Mouse (Mus musculus) kidney, embryonic 15.5 days (tissue): ENCODE results near the gene Steap3. TPM values are rescaled to one million over a fixed set of nuclear protein-coding genes. Genes with fewer than 3 reads are reported as not detected.
"Not testable (repeated sequence)": the region's sequence is repeated elsewhere in the genome, so short reads cannot be mapped to it uniquely, and the experiment has no call there.

Experiments
- ATAC-seq: fragments of 200-750 bp; cut with Nextera tagmentation; replicated peaks from 2 replicates; pipeline ENCODE4 v1.8.0; 2017; ENCODE audit warnings: moderate TSS enrichment; ENCODE audit not compliant: low FRiP score
- H3K27ac ChIP-seq: fragments of 300-500 bp; sonication (generic); 2 replicates; pipeline ENCODE4 v1.5.1; 2015; ENCODE audit warnings: mild to moderate bottlenecking, inconsistent platforms
- H3K27me3 ChIP-seq: fragments of 300-500 bp; sonication (generic); 2 replicates; pipeline ENCODE4 v1.6.1; 2015; ENCODE audit warnings: inconsistent platforms
- H3K36me3 ChIP-seq: fragments of 300-500 bp; sonication (generic); 2 replicates; pipeline ENCODE4 v1.6.1; 2015; ENCODE audit warnings: inconsistent platforms
- H3K4me1 ChIP-seq: fragments of 300-500 bp; sonication (generic); 2 replicates; pipeline ENCODE4 v1.6.1; 2015; ENCODE audit warnings: inconsistent platforms
- H3K4me2 ChIP-seq: fragments of 300-500 bp; sonication (generic); 2 replicates; pipeline ENCODE4 v1.6.1; 2015; ENCODE audit warnings: moderate library complexity, mild to moderate bottlenecking, inconsistent platforms
- H3K4me3 ChIP-seq: fragments of 300-500 bp; sonication (generic); replicated peaks from 2 replicates; pipeline ENCODE4 v1.5.1; 2015; ENCODE audit warnings: mild to moderate bottlenecking, inconsistent platforms
- H3K9ac ChIP-seq: fragments of 300-500 bp; sonication (generic); 2 replicates; pipeline ENCODE4 v1.6.1; 2015; ENCODE audit warnings: mild to moderate bottlenecking, inconsistent platforms
- H3K9me3 ChIP-seq: fragments of 300-500 bp; sonication (generic); replicated peaks from 2 replicates; pipeline ENCODE4 v1.6.1; 2016; ENCODE audit warnings: inconsistent platforms
- WGBS: fragments of 180-500 bp; shearing (Covaris S2); methylation state at CpG from one replicate; pipeline ENCODE4 v1.1.7; 2015; ENCODE audit warnings: mixed read lengths; 5-methylcytosine and 5-hydroxymethylcytosine counted together
- polyA plus RNA-seq: library from polyadenylated mRNA; unstranded; fragments of >200 nt; fragmentation: Nextera tagmentation; extraction: Ambion mirVana; gene quantifications from 2 replicates; pipeline ENCODE4 v1.2.1, GENCODE M21; 2015

The Steap3 gene
- polyA plus RNA-seq, result 3.0 and 3.4 TPM in 2 replicates

DNA sequence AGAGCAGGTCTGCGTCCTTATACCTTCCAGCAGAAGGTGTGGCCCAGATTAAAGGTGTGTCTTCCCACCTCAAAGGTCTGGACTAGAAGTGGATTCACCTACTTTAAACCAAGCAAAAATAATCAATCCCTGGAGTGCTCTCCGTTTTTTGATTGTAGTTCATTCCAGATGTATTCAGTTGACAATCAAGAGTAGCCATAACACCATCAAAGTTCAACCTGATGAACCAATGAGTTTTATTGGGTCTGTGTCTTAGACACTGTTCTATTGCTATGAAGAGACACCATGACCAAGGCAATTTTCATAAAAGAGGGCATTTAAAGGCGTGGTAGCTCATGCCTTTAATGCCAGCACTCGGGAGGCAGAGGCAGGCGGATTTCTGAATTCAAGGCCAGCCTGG is at the start of gene Steap3:
Gene Steap3, minus strand, starts transcription at position 101 of the 400 bp plus-strand sequence.
- no peak within 1 kb of the TSS for H3K27ac ChIP-seq
- H3K36me3 ChIP-seq, result no peaks in the 10 kb centered on the region
- H3K9me3 ChIP-seq, result no peaks in the 10 kb centered on the region
- ATAC-seq, result no peak
- H3K27me3 ChIP-seq, result no peaks in the 10 kb centered on the region
- H3K4me3 ChIP-seq, result no peak within 1 kb of the TSS
- no peak within 1 kb of the TSS for H3K4me2 ChIP-seq
- no peaks in the 10 kb centered on the region for H3K4me1 ChIP-seq
- no peak within 1 kb of the TSS for H3K9ac ChIP-seq
- WGBS, result 91% methylated on average over 5 of the region's 5 CpGs

GRCm38 (mm10) chr1:120321270-120322021 is 48.9 kb upstream of the Steap3 start:
- no peaks in the 10 kb centered on the region for H3K9me3 ChIP-seq
- no peaks in the 10 kb centered on the region for H3K27me3 ChIP-seq
- no peak overlapping the region for H3K4me2 ChIP-seq
- no peak overlapping the region for H3K9ac ChIP-seq
- no peaks in the 10 kb centered on the region for H3K36me3 ChIP-seq
- no peaks in the 10 kb centered on the region for H3K4me1 ChIP-seq
- no peak overlapping the region for H3K4me3 ChIP-seq
- WGBS, result 87% methylated on average over 16 of the region's 16 CpGs
- no peak overlapping the region for H3K27ac ChIP-seq
- ATAC-seq, result no peak

- Histone ChIP-seq H3K9ac (no peak overlapping the region), H3K4me2 (no peak overlapping the region), H3K27ac (no peak overlapping the region), H3K36me3 (no peaks in the 10 kb centered on the region), H3K4me1 (no peaks in the 10 kb centered on the region), H3K4me3 (no peak overlapping the region), H3K9me3 (no peaks in the 10 kb centered on the region), H3K27me3 (no peaks in the 10 kb centered on the region)
- WGBS, result 74% methylated on average over 2 of the region's 2 CpGs
- ATAC-seq, result no peak
Measured at GRCm38 (mm10) chr1:120305801-120306200, 33.3 kb upstream of the Steap3 start.

- 96% methylated on average over 2 of the region's 2 CpGs for WGBS
- H3K9me3 ChIP-seq, result no peaks in the 10 kb centered on the region
- H3K36me3 ChIP-seq, result no peaks in the 10 kb centered on the region
- H3K4me3 ChIP-seq, result no peak overlapping the region
- H3K27ac ChIP-seq, result no peak overlapping the region
- no peak overlapping the region for H3K9ac ChIP-seq
- H3K4me1 ChIP-seq, result no peaks in the 10 kb centered on the region
- no peak for ATAC-seq
- no peak overlapping the region for H3K4me2 ChIP-seq
- H3K27me3 ChIP-seq, result no peaks in the 10 kb centered on the region
Measured at GRCm38 (mm10) chr1:120296936-120297335, 24.4 kb upstream of the Steap3 start.

DNA sequence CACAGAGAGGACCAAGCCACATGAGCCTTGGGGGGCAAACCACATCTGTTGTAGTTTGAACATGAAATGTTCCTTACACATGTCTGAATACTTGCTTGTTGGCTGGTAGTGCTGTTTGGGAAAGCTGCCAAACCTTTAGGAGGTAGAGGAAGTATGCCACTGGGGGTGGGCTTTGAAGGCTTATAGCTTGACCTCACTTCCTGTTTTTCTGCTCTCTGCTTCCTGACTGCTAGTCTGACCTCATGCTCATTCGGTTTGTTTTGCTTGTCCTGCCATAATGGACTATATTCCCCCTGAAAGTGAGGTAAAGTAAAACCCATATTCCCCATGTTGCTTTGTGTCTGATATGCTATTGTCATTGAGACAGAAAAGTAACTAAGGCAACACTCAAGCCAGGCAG is 21.3 kb upstream of the Steap3 start:
- no peak overlapping the region for H3K4me3 ChIP-seq
- 45% methylated on average over 1 of the region's 1 CpGs for WGBS
- no peak for ATAC-seq

GRCm38 (mm10) chr1:120291709-120292108 is 19.2 kb upstream of the Steap3 start:
- H3K4me1 ChIP-seq, result peaks cover 4% of the 10 kb centered on the region; the same call in 1 of the 2 replicates
- H3K4me3 ChIP-seq, result no peak overlapping the region
- H3K36me3 ChIP-seq, result no peaks in the 10 kb centered on the region
- no peak overlapping the region for H3K4me2 ChIP-seq
- no peak overlapping the region for H3K27ac ChIP-seq
- ATAC-seq, result no peak
- H3K9me3 ChIP-seq, result no peaks in the 10 kb centered on the region
- no peak overlapping the region for H3K9ac ChIP-seq
- WGBS, result 90% methylated on average over 3 of the region's 3 CpGs
- H3K27me3 ChIP-seq, result no peaks in the 10 kb centered on the region

More for the DNA sequence above, 21.3 kb upstream of the Steap3 start:
- no peaks in the 10 kb centered on the region for H3K9me3 ChIP-seq
- no peaks in the 10 kb centered on the region for H3K4me1 ChIP-seq
- no peak overlapping the region for H3K4me2 ChIP-seq
- no peaks in the 10 kb centered on the region for H3K36me3 ChIP-seq
- no peak overlapping the region for H3K9ac ChIP-seq
- H3K27ac ChIP-seq, result no peak overlapping the region
- no peaks in the 10 kb centered on the region for H3K27me3 ChIP-seq

DNA sequence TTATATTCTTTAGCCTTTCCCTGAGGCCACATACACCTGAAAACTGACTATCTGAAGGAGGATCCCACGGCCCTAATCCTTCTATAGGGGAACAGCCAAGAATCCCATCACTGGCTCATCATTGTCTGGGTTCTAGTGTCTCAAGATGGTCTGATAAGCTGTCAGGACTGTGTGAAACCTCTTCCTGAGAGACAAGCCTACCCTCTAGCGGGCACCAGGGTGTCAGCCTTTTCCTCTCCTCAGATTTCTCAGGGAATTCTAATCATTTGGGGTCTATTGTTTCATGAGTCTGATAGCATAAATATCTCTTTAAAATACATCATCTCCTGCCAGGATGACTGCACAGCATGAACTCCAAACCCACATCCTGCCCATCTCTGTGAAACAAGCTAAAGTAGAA is 17.3 kb upstream of the Steap3 start:
- no peaks in the 10 kb centered on the region for H3K9me3 ChIP-seq
- no peak overlapping the region for H3K27ac ChIP-seq
- no peaks in the 10 kb centered on the region for H3K27me3 ChIP-seq
- H3K36me3 ChIP-seq, result no peaks in the 10 kb centered on the region
- ATAC-seq, result no peak
- H3K4me1 ChIP-seq, result peaks cover 4% of the 10 kb centered on the region; the same call in 1 of the 2 replicates
- no peak overlapping the region for H3K4me3 ChIP-seq
- no peak overlapping the region for H3K9ac ChIP-seq
- WGBS, result 65% methylated on average over 2 of the region's 2 CpGs
- no peak overlapping the region for H3K4me2 ChIP-seq

DNA sequence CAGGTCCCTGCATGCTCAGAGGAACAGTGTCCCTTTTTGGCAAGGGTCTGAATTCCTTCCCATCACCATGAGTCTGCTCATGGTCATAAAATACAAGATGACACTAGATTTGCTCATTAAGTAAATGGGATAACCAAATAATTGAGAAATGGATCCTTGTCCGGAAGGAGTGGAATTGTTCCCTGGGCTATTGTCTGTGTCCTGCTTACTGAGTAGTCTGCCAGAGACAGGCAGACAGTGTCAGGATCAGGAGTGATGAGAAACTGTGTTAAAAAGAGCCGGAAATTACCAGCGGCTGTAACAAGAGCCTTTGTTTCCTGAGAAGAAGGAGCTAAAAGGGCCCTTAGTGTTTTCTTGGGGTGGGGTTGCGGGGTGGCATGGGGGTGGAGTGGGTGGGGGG is 15.2 kb upstream of the Steap3 start:
- 15% methylated on average over 4 of the region's 4 CpGs for WGBS
- Histone ChIP-seq H3K27ac (no peak overlapping the region), H3K36me3 (no peaks in the 10 kb centered on the region), H3K4me3 (no peak overlapping the region), H3K9me3 (no peaks in the 10 kb centered on the region), H3K27me3 (no peaks in the 10 kb centered on the region), H3K4me2 (no peak overlapping the region), H3K9ac (no peak overlapping the region), H3K4me1 (peaks cover 4% of the 10 kb centered on the region; the same call in 1 of the 2 replicates)
- 0 out of 2 replicates have a peak, but pooled peaks have one; percentile 33 for ATAC-seq

DNA sequence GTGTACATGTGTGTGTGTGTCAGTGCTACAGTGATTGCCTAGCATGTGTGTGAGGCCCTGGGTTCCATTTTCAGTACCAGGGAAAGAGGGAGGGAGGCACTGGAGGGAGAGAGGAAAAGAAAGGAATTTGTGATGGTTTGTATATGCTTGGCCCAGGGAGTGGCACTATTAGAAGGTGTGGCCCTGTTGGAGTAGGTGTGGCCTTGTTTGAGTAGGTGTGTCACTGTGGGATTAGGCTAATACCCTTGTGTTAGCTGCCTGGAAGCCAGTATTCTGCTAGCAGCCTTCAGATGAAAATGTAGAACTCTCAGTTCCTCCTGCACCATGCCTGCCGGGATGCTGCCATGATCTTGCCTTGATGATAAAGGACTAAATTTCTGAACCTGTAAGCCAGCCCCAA is 3.6 kb upstream of the Steap3 start:
- ATAC-seq, H3K36me3 ChIP-seq: not testable (repeated sequence)
- 84% methylated on average over 1 of the region's 1 CpGs for WGBS

GRCm38 (mm10) chr1:120275224-120275623 is 2.7 kb upstream of the Steap3 start:
- Histone ChIP-seq H3K4me3 (no peak overlapping the region), H3K36me3 (no peaks in the 10 kb centered on the region), H3K4me2 (no peak overlapping the region), H3K4me1 (no peaks in the 10 kb centered on the region), H3K9me3 (no peaks in the 10 kb centered on the region), H3K27me3 (no peaks in the 10 kb centered on the region), H3K9ac (no peak overlapping the region), H3K27ac (no peak overlapping the region)
- WGBS, result 77% methylated on average over 3 of the region's 3 CpGs
- no peak for ATAC-seq

More for the DNA sequence above, 3.6 kb upstream of the Steap3 start:
- not testable (repeated sequence) for H3K9ac ChIP-seq, H3K4me3 ChIP-seq, H3K27me3 ChIP-seq, H3K9me3 ChIP-seq, H3K4me1 ChIP-seq, H3K4me2 ChIP-seq, H3K27ac ChIP-seq

GRCm38 (mm10) chr1:120270882-120271281 is 1.6 kb downstream of the Steap3 start:
- Histone ChIP-seq H3K27me3 (no peaks in the 10 kb centered on the region), H3K4me1 (peaks cover 5% of the 10 kb centered on the region; the same call in 1 of the 2 replicates), H3K9me3 (no peaks in the 10 kb centered on the region), H3K4me3 (no peak overlapping the region), H3K9ac (no peak overlapping the region), H3K27ac (no peak overlapping the region), H3K4me2 (no peak overlapping the region), H3K36me3 (no peaks in the 10 kb centered on the region)
- ATAC-seq, result 0 out of 2 replicates have a peak, but pooled peaks have one; percentile 63
- 74% methylated on average over 3 of the region's 3 CpGs for WGBS

DNA sequence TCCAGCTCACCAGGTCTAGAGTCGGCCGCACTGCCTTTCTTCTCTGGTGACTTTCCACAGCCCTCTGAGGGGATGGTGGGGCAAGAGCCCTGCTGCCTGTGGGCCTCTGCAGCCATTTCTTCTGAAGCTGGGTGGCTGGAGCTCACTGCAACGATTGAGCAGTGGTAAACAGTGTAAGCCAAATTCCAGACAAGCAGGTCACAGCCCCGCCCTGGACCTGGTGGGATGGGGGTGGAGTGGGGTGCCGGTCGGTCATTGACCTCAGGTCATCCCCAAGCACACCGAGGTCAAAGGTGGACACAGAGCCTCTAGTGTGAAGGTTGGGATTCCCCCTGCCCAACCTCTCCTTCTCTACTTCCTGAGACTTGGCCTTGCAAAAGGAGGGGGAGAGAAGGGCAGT is 2.4 kb downstream of the Steap3 start:
- Histone ChIP-seq H3K36me3 (no peaks in the 10 kb centered on the region), H3K9me3 (no peaks in the 10 kb centered on the region), H3K4me3 (no peak overlapping the region), H3K27ac (no peak overlapping the region), H3K4me2 (no peak overlapping the region), H3K27me3 (no peaks in the 10 kb centered on the region), H3K4me1 (peaks cover 11% of the 10 kb centered on the region; the same call in 1 of the 2 replicates), H3K9ac (no peak overlapping the region)
- WGBS, result 65% methylated on average over 7 of the region's 7 CpGs
- ATAC-seq, result no peak
